10 mouse cellular contexts compared by ENCODE assay signal in the genomic region with DNA sequence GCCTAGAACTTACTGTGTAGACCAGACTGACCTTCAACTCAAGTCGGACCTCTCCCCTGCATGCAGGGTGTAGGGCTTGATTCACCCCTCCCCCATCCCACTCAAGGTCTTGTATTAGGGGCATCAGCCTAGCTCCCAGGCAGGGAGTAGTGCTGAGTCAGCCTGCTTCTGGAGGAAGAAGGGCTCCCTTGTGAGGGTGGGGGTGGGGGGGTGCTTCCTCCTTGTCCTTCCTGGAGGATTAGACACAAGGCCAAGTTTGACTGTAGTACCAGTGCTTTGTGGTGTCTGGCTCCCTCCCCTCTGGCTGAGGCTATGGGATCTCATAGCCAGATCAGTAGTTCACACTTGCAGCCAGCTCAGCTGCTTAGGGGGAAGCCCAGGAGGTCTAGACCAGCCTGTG. TPM values are rescaled to one million over a fixed set of nuclear protein-coding genes. Genes with fewer than 3 reads are reported as not detected.
A peak's percentile ranks its signal among the peaks of the same experiment; 100 is the strongest.
DNase-seq lines count a peak whose midpoint lies in the region; ATAC-seq and TF ChIP-seq lines count a peak whose summit lies in the region.
"Had no signal": no experiment of that assay in that cellular context is flagged by ENCODE, and none has a peak within 500 bp of the region (broad histone marks: within the 10 kb centered on the region; RNA-seq: fewer than 3 reads in every experiment).

No protein-coding gene starts in this region.

- no peak overlapping the region for H3K4me2 ChIP-seq in stomach, embryonic 16.5 days (ENCODE audit: low read depth, low read length)
- no peak overlapping the region for H3K4me2 ChIP-seq in stomach, postnatal 0 days (replicated peaks; ENCODE audit: low read depth)
- no peak overlapping the region for H3K4me2 ChIP-seq in limb, embryonic 14.5 days (replicated peaks; ENCODE audit: low read depth, low read length, severe bottlenecking)
- no peak overlapping the region for H3K4me2 ChIP-seq in midbrain, embryonic 15.5 days
- H3K4me2 ChIP-seq: midbrain, embryonic 12.5 days had no signal

- H3K9ac ChIP-seq in stomach, embryonic 16.5 days (ENCODE audit: low read length), result no peak overlapping the region
- H3K9ac ChIP-seq in stomach, postnatal 0 days (ENCODE audit: low read length), result no peak overlapping the region
- no peak overlapping the region for H3K9ac ChIP-seq in limb, embryonic 14.5 days (ENCODE audit: low read depth, low read length, severe bottlenecking)
- no peak overlapping the region for H3K9ac ChIP-seq in midbrain, embryonic 15.5 days
- H3K9ac ChIP-seq: midbrain, embryonic 12.5 days had no signal

- no peak for TF ChIP-seq POLR2A in limb, embryonic 14.5 days (IDR thresholded peaks at IDR 0.05; ENCODE audit: borderline replicate concordance, extremely low read depth, insufficient read depth, insufficient read length)

- H3K4me1 ChIP-seq in stomach, embryonic 16.5 days (ENCODE audit: control insufficient read depth, insufficient read depth, low read length), result no peaks in the 10 kb centered on the region
- no peaks in the 10 kb centered on the region for H3K4me1 ChIP-seq in stomach, postnatal 0 days (replicated peaks; ENCODE audit: control insufficient read depth, insufficient read depth)
- H3K4me1 ChIP-seq in limb, embryonic 14.5 days (ENCODE audit: control insufficient read depth, insufficient read depth, low read length), result peaks cover 13% of the 10 kb centered on the region
- H3K4me1 ChIP-seq in midbrain, embryonic 15.5 days, result no peaks in the 10 kb centered on the region

- ATAC-seq in stomach, embryonic 16.5 days (ENCODE audit: insufficient read depth, low FRiP score), result 0 out of 2 replicates have a peak, but pooled peaks have one; percentile 17
- no peak; the same call in 1 of the 2 replicates for ATAC-seq in stomach, postnatal 0 days (ENCODE audit: low FRiP score, low TSS enrichment)
- peak; percentile 24; the same call in 1 of the 2 replicates for ATAC-seq in limb, embryonic 14.5 days (ENCODE audit: low FRiP score, low read depth)
- no peak for ATAC-seq in midbrain, embryonic 15.5 days (replicated peaks)

- DNase-seq in heart, adult 11 months, result peak; percentile 93
- DNase-seq in heart, postnatal 4 days, result no peak
- DNase-seq in stomach, postnatal 0 days (ENCODE audit: low spot score), result no peak
- DNase-seq in limb, embryonic 14.5 days (ENCODE audit: low spot score), result no peak
- no peak for DNase-seq in cerebellum, adult 8-10 months
- no peak for DNase-seq in frontal cortex, postnatal 14 days (ENCODE audit: low spot score in 2 of 2)

- TF ChIP-seq EP300 in stomach, postnatal 0 days (optimal IDR thresholded peaks at IDR 0.05), result no peak

- no peaks in the 10 kb centered on the region for H3K9me3 ChIP-seq in stomach, embryonic 16.5 days (replicated peaks; ENCODE audit: control insufficient read depth, low read length)
- H3K9me3 ChIP-seq in stomach, postnatal 0 days (ENCODE audit: control insufficient read depth, low read length), result no peaks in the 10 kb centered on the region
- no peaks in the 10 kb centered on the region for H3K9me3 ChIP-seq in limb, embryonic 14.5 days (ENCODE audit: control insufficient read depth, low read length)
- H3K9me3 ChIP-seq in midbrain, embryonic 15.5 days, result no peaks in the 10 kb centered on the region
- H3K9me3 ChIP-seq: midbrain, embryonic 12.5 days had no signal

- no peak overlapping the region for H3K27ac ChIP-seq in stomach, embryonic 16.5 days (ENCODE audit: low read length)
- H3K27ac ChIP-seq in stomach, postnatal 0 days (replicated peaks), result no peak overlapping the region
- H3K27ac ChIP-seq in limb, embryonic 14.5 days (replicated peaks; ENCODE audit: low read depth, low read length), result no peak overlapping the region
- H3K27ac ChIP-seq in midbrain, embryonic 15.5 days, result no peak overlapping the region
- H3K27ac ChIP-seq: layer of hippocampus, adult 2 months; midbrain, embryonic 12.5 days had no signal

- no peak overlapping the region for H3K4me3 ChIP-seq in stomach, embryonic 16.5 days (replicated peaks; ENCODE audit: low read length)
- no peak overlapping the region for H3K4me3 ChIP-seq in stomach, postnatal 0 days (ENCODE audit: low read depth, low read length)
- no peak overlapping the region for H3K4me3 ChIP-seq in limb, embryonic 14.5 days (replicated peaks; ENCODE audit: low read length)
- H3K4me3 ChIP-seq in midbrain, embryonic 15.5 days, result no peak overlapping the region
- H3K4me3 ChIP-seq: layer of hippocampus, adult 2 months; midbrain, embryonic 12.5 days had no signal

- no peaks in the 10 kb centered on the region for H3K27me3 ChIP-seq in stomach, embryonic 16.5 days (ENCODE audit: control insufficient read depth, insufficient read depth, low read length)
- H3K27me3 ChIP-seq in stomach, postnatal 0 days (ENCODE audit: control insufficient read depth, insufficient read depth, low read length), result no peaks in the 10 kb centered on the region
- no peaks in the 10 kb centered on the region for H3K27me3 ChIP-seq in limb, embryonic 14.5 days (ENCODE audit: control insufficient read depth, insufficient read depth, low read length)
- no peaks in the 10 kb centered on the region for H3K27me3 ChIP-seq in midbrain, embryonic 15.5 days (replicated peaks)

- 18% methylated on average over 1 of the region's 1 CpGs for WGBS in stomach, embryonic 16.5 days
- 35% methylated on average over 1 of the region's 1 CpGs for WGBS in stomach, postnatal 0 days
- 71% methylated on average over 1 of the region's 1 CpGs for WGBS in limb, embryonic 14.5 days
- WGBS in midbrain, embryonic 15.5 days, result 64% methylated on average over 1 of the region's 1 CpGs

- H3K36me3 ChIP-seq in stomach, embryonic 16.5 days (ENCODE audit: control insufficient read depth, insufficient read depth, low read length), result no peaks in the 10 kb centered on the region
- H3K36me3 ChIP-seq in stomach, postnatal 0 days (ENCODE audit: control insufficient read depth, insufficient read depth, low read length), result no peaks in the 10 kb centered on the region
- no peaks in the 10 kb centered on the region for H3K36me3 ChIP-seq in limb, embryonic 14.5 days (ENCODE audit: control insufficient read depth, insufficient read depth, low read length)
- H3K36me3 ChIP-seq in midbrain, embryonic 15.5 days (replicated peaks), result no peaks in the 10 kb centered on the region
- H3K36me3 ChIP-seq: midbrain, embryonic 12.5 days had no signal

- TF ChIP-seq CTCF in stomach, postnatal 0 days (IDR thresholded peaks at IDR 0.05; ENCODE audit: low read depth), result no peak

RNA-seq across cellular contexts. Expression of a gene that starts 8.1 kb away (rescaled TPM):
- 100 to 1,000 TPM; 226 to 230 TPM for total RNA-seq in heart, postnatal 4 days (2021)
- 107 and 116 TPM in 2 replicates for polyA plus RNA-seq in stomach, embryonic 16.5 days (2015; fragmentation: Nextera tagmentation; extraction: Ambion mirVana)
- polyA plus RNA-seq in stomach, postnatal 0 days (2015; fragmentation: Nextera tagmentation; extraction: Ambion mirVana), result 92.3 and 97.4 TPM in 2 replicates
- polyA plus RNA-seq in limb, embryonic 14.5 days (2012; rRNA removed), result 22.2 and 29.1 TPM in 2 replicates
- polyA plus RNA-seq in limb, embryonic 14.5 days (2014; fragmentation: Nextera tagmentation; extraction: Ambion mirVana), result 71.2 and 71.8 TPM in 2 replicates
- 83.3 and 86.6 TPM in 2 replicates for polyA plus RNA-seq in midbrain, embryonic 15.5 days (2015; fragmentation: Nextera tagmentation; extraction: Ambion mirVana)

RNA-seq across cellular contexts. Expression of a gene that starts 16.3 kb away (rescaled TPM):
- total RNA-seq in heart, postnatal 4 days (2021), result 1 to 10 TPM in 1 of 2 experiments, under 1 TPM in 1; 0.21 to 1.1 TPM
- polyA plus RNA-seq in stomach, embryonic 16.5 days (2015; fragmentation: Nextera tagmentation; extraction: Ambion mirVana), result 0.80 and 1.3 TPM in 2 replicates
- 3.0 and 4.1 TPM in 2 replicates for polyA plus RNA-seq in stomach, postnatal 0 days (2015; fragmentation: Nextera tagmentation; extraction: Ambion mirVana)
- polyA plus RNA-seq in limb, embryonic 14.5 days (2012; rRNA removed), result 1.6 and 1.8 TPM in 2 replicates
- polyA plus RNA-seq in limb, embryonic 14.5 days (2014; fragmentation: Nextera tagmentation; extraction: Ambion mirVana), result 0.15 and 0.28 TPM in 2 replicates
- polyA plus RNA-seq in midbrain, embryonic 15.5 days (2015; fragmentation: Nextera tagmentation; extraction: Ambion mirVana), result 4.6 and 6.4 TPM in 2 replicates

RNA-seq across cellular contexts. Expression of a gene that starts 47.9 kb away (rescaled TPM):
- 100 to 1,000 TPM; 172 to 177 TPM for total RNA-seq in heart, postnatal 4 days (2021)
- 2.7 and 3.2 TPM in 2 replicates for polyA plus RNA-seq in stomach, embryonic 16.5 days (2015; fragmentation: Nextera tagmentation; extraction: Ambion mirVana)
- 1.1 and 1.4 TPM in 2 replicates for polyA plus RNA-seq in stomach, postnatal 0 days (2015; fragmentation: Nextera tagmentation; extraction: Ambion mirVana)
- polyA plus RNA-seq in limb, embryonic 14.5 days (2012; rRNA removed), result 13.5 and 14.0 TPM in 2 replicates
- 2.4 and 2.6 TPM in 2 replicates for polyA plus RNA-seq in limb, embryonic 14.5 days (2014; fragmentation: Nextera tagmentation; extraction: Ambion mirVana)
- 4.2 and 5.4 TPM in 2 replicates for polyA plus RNA-seq in midbrain, embryonic 15.5 days (2015; fragmentation: Nextera tagmentation; extraction: Ambion mirVana)

Comparison
In these comparisons a context has a peak if more than half of its experiments do, and no peak if none do; other contexts are left out.
1. ATAC-seq: peak in stomach, embryonic 16.5 days (single experiment) and limb, embryonic 14.5 days (single experiment); none in stomach, postnatal 0 days (single experiment) and midbrain, embryonic 15.5 days (single experiment).